Mouse (Mus musculus) kidney, postnatal 36 days (tissue): ENCODE measurements around the gene Fut8.
A peak's percentile ranks its signal among the peaks of the same experiment; 100 is the strongest.

ENCODE experiments used
- DNase-seq, 2 experiments: peaks; one replicate each; pipeline ENCODE4 v3.0.0; 2021 to 2022; ENCODE audit warnings: mixed read lengths in 2 of 2

The Fut8 gene

DNA sequence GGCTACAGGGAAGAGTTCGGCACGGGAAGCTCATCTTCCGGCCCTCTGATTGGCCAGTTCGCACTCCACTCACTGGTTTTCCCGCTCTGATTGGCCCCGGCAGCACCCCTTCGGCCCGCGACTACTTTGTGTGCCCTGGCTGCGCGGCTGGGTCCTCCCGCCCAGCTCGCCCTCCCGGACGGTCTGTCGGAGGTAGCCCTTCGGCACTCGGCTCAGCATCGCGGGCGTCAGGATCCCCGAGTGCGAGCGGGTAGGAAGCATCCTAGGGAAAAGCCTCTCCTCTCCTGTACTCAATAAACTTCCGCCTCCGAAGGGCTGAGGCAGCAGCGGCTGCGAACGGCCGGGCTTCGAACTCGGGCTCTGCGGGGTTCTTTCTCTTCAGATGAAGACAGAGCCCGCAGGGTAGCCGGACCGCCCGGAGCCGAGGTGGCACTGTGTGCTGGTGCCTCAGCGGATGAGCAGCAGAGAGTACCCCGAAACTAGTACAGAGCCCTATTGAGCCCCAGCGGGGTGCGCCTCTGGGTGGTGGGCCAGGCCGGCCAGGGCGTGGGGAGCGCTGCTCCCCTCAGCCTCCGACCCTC lies at the start of gene Fut8:
Gene Fut8 (plus strand): TSS at position 176 of the 581 bp plus-strand sequence.
- peak; percentile 94 to 96 for DNase-seq

DNA sequence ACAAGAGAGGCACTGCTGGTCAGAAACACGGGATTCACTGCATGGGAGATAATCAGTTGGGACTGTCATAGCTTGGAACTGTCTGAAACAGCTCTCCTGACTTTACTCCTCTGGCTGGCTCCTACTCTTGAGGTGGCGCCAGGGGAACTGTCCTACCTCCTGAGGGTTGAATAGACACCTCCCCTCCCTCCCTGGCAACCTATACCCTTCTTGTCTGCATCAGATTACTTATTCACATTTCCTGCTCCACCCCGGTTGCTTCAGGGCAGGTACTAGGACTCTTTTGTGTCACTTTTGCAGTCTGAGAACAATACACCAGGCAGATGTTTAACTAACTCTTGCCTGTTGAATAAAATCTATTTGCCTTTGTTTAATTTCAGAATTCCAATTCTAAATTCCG lies 48.8 kb upstream of the Fut8 start:
- peak in 1 of 2 experiments; percentile 20 for DNase-seq

GRCm38 (mm10) chr12:77189933-77190446 lies 47.9 kb upstream of the Fut8 start:
- no peak for DNase-seq

DNA sequence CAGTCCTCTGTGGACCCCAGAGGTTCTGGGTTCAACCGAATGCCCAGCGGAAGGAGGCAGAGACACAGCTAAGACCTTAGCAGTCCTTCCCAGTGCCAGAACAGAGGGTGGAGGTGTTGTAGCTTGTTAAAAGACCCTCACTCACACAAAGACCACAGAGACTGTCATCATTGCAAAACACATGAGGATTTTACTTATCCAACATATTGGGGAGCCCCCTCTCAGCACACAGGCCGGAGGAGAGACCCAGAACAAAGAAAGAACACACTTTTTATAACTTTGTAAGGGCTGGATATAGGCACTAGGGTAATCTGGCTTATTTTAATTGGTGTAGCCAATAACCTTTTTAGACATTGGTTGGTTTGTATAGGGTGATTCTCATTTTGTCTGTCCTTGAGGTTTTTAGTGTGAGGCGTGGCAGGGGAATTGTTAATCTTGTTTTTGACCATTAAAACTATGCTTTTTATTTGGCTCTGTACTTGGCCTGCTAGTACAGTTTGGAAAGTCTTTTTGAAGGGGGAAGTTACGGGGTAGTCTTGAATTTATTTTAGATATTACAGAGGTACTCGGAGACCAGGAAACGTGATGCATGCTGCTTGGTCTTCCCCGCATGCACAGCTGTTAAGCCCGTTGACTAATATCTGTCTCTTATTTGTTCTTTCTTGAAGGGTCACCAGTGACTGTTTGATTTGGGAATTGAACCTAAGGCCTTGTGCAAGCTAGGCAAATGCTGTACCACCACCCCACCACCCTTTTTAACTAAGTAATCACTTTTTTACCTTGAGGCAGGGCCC lies 46.2 kb upstream of the Fut8 start:
- no peak for DNase-seq

- no peak for DNase-seq
These were observed 45.2 kb upstream of the Fut8 start for GRCm38 (mm10) chr12:77192714-77193113.

GRCm38 (mm10) chr12:77193225-77193716 lies 44.7 kb upstream of the Fut8 start:
- no peak for DNase-seq

DNA sequence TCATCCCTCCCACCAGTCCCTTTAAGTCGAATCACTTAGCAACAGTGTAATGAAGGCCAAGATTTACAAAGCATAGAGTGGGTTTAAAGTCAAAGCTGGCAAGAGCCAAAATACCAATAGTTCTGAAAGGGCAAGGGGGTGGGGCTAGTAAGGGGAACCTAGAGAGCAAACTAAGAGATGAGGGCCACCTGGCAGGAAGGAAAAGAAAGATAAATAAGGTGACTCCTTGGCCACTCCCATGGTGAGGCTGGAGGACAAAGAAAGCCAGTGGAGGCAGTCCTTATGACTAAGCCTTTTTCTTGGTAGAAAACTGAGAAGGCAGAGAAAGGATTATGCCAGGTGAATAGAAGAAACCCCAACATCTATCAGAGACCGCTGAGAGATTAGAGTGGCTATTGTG lies 42.9 kb upstream of the Fut8 start:
- DNase-seq, result no peak

DNA sequence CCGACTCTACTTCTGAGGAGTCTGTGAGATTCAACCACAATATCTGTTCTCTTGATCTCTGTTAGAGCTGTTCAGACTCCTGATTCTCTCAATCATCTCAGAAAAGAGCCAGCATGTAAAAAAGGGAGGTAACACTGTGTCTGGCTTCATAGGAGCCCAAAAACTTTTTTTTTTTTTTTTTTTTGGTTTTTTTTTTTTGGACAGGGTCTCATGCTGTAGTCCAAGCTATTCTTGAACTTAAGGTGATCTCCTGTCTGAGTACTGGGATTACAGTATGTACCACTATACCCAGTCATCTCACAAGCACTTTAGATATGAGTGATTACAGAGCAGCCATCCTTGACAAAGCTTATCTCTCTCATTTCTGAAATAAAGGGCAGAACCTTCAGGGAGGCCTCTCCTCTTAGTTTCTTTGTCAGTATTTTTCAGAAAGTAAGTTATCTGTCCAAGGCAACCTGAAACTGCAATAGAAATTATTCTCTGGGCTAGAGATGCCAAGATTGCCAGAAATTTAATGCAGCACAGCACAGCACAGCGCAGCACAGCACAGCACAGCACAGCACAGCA lies 41.3 kb upstream of the Fut8 start:
- DNase-seq, result no peak

DNA sequence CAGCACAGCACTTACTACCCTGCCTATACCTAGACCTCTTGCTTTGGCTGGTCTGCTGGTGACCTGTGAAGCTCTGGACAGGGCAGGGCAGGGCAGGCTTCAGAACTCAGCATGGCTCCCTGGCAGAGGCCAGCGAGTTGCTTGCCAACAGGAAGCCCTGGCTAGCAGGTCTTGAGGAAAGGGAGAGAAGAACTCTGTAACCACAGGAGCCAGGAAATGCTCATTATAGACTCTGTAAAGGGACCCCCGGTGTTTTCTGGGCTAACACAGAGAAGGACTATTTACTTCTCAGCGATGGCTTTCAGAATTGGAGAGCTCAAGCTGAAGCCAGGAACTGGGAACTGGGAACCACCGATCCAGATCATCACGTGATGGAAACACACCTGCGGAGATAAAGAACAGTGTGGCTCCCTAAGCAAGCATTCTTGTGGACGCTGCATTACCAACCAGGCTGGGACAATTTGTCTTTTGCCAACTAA lies 40.8 kb upstream of the Fut8 start:
- DNase-seq, result peak; percentile 63 to 72

DNA sequence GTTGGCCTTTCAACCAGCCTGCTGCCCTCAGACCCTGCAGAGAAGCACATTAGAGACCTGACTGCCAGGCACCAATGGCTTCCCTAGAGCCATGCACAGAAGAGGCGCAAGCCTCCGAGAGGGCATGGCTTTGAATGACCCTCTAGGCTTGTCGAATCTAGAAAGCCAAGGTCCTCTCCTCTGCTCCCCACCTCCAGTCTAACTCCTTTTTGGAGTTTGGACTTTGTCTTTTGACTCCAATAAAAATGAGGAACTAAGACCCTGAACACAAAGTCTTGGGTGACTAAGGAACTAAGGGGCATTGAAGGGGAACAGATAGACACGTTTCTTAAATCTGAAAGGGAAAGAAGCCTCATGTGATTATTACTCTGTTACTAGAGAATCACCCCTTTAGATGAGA lies 39.7 kb upstream of the Fut8 start:
- DNase-seq, result peak in 1 of 2 experiments; percentile 49

DNA sequence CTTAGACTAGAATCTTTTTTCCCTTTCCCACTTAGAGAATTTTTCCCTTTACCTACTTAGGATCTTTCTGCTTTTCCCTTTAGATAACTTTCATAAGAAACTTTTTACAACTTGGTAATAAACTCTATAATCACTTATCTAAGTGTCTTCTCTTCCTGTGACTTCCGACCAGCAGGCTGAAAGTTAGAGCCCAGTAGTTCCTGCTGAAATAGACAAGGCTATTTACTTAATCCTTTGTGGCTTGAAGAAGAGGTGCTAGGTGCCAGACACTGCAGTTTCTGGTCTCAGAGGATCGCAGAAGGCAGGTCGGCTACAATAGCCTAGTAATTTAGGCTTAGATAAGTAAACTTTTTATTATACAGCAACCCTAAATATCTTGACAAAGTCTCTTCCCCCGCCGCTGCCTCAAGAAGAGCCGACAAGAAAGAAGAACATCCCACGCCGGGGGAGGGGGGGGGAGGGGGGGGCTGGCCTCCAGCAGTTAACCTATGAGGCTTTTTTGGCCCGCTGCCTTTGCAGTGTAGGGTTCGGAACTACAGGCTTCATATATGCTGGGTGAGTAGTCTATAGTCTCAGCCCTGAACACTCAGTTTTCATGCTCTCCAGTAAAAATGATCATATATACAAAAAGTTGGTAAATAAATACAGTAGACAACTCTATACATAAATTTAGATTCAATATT lies 36.3 kb upstream of the Fut8 start:
- no peak for DNase-seq

DNA sequence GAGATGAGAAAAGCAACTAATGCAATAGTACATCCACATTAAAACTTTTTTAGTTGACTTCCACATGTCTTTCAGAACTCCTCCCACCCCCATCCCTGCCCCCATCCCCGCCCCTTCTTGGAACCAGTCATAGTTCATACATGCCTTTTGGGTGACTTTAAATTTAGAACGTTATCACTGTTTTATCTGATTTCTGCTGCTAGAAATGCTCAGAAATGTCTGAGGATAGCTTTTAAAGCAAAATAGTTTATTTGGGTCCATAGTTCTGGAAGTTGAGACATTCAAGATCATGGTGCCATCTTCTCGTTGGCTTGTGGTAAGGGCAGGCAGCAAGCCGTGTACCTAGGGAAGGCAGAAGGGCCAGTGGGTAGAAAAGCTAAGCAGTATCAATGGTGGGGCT lies 34.8 kb upstream of the Fut8 start:
- DNase-seq, result no peak

DNA sequence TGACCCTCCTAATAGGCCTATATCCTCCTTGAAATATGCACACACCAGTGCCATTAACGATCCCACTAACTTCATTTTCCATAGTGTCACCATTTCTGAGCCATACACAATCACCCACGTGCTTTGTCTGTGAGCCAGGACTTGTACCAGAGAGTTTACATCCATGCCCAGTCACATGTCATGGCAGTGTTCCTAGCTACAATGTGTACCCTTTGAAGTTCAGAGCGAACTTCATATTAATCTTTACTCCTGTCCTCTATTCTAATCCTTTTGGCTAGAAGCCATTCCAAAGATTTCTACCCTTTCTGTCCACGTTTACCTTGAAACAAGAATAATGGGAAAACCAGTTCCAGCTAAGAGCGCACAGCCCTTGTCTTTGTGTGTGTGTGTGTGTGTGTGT lies 31.1 kb upstream of the Fut8 start:
- DNase-seq, result peak in 1 of 2 experiments; percentile 26

GRCm38 (mm10) chr12:77208056-77208455 lies 29.9 kb upstream of the Fut8 start:
- no peak for DNase-seq

DNA sequence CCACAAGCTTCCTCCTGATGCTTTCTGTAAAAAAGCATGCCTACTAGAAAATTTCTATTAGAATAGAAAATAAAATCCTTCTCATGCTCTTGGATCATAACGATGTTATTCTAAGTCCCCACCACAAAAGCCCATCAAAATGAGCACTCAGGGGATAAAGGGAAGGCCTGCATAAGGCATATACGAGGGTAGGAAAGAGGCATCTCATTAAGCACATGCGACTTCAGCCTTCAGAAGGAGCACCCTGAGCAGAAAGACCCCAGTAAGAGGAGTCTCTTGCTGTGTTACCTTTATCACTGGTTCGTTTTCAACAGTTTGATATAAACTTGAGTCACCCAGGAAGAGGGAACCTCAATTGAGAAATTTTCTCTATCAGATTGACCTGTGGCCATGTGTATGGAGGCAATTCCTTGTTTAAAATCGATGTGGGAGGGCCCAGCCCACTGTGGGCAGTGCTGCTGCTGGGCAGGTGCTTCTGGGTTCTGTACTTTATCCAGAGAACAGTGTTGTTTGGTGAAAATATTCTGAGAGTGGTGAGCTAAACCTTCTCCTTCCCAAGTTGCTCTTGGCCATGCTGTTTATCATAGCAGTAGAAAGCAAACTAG lies 29.2 kb upstream of the Fut8 start:
- DNase-seq, result no peak

- no peak for DNase-seq
These were observed 26.2 kb upstream of the Fut8 start for GRCm38 (mm10) chr12:77211695-77212208.

DNA sequence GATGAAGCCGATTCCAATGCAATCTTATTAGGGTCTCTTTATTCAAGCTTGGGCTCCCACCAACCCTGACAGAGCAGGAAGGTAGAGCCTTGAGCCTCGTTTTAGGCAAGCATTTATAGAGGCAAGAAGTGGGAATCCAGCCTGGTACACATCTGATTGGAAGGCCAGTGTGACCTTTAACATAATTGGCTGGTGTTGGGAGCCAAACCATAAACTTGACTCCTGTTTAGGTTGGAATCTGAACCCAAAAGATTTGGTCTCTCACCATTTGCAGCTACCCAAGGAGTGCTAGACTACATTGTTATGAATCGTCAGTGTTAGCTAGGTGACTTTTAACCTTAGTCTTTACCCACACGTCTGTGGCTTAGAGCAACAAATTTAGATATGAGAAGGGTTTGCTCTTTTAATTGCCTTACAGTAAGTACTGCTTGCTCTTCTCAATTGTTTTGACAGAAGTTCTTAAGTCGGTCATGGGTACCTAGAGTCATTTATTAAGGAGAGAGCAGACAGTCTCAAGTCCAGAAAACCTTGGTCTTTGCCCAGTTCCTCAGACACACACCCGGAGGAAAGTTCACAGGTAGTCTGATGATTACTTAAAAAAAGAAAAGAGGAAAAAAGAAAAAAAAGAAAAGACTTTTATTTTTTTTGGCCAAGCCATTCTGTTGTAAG lies 23.9 kb upstream of the Fut8 start:
- peak; percentile 38 to 78 for DNase-seq

DNA sequence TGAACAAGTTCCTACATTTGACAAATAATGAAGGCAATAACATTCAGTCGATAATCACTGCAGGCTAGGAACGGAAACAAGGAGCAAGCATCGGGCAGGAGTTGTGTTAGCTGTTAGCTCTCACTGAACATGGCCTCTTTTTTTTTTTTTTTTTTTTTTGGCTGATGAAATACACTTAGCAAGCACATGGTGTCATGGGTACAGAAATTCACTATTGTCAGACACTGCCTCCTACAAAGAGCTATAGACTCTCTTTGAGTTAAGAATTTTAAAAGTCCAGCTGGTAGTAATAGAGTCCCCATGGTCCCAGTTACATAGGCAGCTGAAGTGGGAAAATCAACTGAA lies 23.4 kb upstream of the Fut8 start:
- no peak for DNase-seq

DNA sequence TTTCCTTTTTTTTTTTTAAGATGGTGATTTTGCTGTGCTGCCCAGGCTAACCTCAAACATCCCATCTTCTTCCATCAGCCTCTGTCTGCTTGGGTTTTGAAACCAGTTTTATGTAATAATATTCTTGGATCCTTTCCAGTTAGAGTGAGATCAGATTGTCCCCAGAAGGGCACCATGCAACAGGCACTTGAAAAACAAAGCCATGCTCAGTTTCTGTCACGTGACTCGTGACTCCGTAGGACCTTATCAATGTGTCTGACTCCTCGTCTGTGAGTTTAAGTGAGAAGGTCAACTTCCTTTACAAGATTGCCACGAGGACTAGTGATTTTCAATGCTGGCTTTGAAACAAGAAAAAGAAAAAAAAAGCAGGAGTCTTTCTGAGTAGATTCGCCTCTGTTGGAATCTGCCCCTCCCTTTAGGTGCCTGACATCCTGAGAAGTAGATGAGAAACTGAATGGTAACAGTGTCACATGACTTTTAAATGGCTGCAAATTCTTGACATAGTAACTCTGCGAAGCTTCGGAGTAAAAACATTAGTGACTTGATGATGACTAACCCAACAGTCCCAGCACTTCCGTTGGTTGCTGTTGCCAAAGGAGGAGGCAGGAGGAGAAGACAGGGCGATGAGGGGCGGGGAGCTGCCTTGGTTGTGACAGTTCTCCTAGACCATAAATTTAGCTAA lies 21.3 kb upstream of the Fut8 start:
- peak in 1 of 2 experiments; percentile 36 for DNase-seq

- DNase-seq, result no peak
These were observed 17.3 kb upstream of the Fut8 start for GRCm38 (mm10) chr12:77220616-77221015.

- DNase-seq, result no peak
These were observed 15.6 kb upstream of the Fut8 start for GRCm38 (mm10) chr12:77222272-77222874.
